Mouse (Mus musculus): ENCODE measurements around the gene Fam178b. TPM values are rescaled to one million over a fixed set of nuclear protein-coding genes. Genes with fewer than 3 reads are reported as not detected.
"Not testable (repeated sequence)": the region's sequence is repeated elsewhere in the genome, so short reads cannot be mapped to it uniquely, and the experiment has no call there.

The Fam178b gene
- polyA plus RNA-seq, 1 experiment, result not detected

- no peak for TF ChIP-seq CTCF (IDR thresholded peaks at IDR 0.05; ENCODE audit: low read depth, low read length)
- TF ChIP-seq POLR2A (IDR thresholded peaks at IDR 0.05; ENCODE audit: borderline replicate concordance, low read depth, low read length), result no peak
- H3K4me1 ChIP-seq (ENCODE audit: control insufficient read depth, insufficient read depth, low read length), result peaks cover 15% of the 10 kb centered on the region
- no peak overlapping the region for H3K4me3 ChIP-seq (ENCODE audit: insufficient read depth, low read length)
- no peak overlapping the region for H3K27ac ChIP-seq (ENCODE audit: insufficient read depth, low read depth, low read length)
Measured at GRCm38 (mm10) chr1:36632846-36633245, 50.1 kb downstream of the Fam178b start.

DNA sequence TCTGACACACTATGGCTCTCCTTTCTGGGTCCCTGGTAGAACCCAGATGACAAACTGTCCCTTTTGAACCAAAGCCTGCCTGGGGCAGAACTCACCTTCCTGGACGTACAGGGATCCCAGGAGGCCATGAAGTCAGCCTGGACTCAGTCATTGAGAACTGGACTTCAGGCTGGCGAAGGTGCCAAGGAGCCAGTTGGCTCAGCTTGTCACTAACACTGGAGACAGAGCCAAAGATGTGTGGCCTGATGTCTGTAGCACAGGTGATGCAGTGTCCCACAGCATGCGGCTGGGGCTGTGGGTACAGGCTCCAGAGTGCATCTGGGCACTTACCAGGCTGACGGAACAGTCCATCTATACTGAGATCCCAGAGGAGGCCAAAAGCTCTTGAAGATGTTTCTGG is 50.9 kb downstream of the Fam178b start:
- TF ChIP-seq CTCF (IDR thresholded peaks at IDR 0.05; ENCODE audit: low read depth, low read length) (no peak), POLR2A (IDR thresholded peaks at IDR 0.05; ENCODE audit: borderline replicate concordance, low read depth, low read length) (no peak)
- no peak overlapping the region for H3K27ac ChIP-seq (ENCODE audit: insufficient read depth, low read depth, low read length)
- H3K4me3 ChIP-seq (ENCODE audit: insufficient read depth, low read length), result no peak overlapping the region
- H3K4me1 ChIP-seq (ENCODE audit: control insufficient read depth, insufficient read depth, low read length), result peaks cover 12% of the 10 kb centered on the region

DNA sequence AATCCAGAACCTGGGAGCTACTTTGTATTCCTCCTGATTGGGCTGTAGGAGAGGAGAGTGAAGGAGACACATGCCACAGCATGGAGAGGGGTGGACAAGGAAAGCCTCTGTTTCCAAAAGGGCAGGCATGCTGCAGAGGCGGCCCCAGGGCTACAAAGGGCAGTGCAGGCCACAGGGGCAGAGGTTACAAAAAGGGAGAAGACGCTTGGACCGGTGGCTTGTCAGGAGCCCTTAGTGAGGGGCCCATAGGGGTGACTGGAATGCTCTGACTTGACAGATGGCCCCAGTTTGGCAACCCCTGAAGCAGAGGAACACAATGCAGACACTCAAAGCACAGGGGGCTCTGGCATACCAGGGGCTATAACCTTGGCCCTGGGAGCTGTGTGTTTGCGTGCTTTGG is 51.6 kb downstream of the Fam178b start:
- Histone ChIP-seq H3K4me1 (ENCODE audit: control insufficient read depth, insufficient read depth, low read length) (peaks cover 5% of the 10 kb centered on the region), H3K27ac (ENCODE audit: insufficient read depth, low read depth, low read length) (no peak overlapping the region), H3K4me3 (ENCODE audit: insufficient read depth, low read length) (no peak overlapping the region)
- TF ChIP-seq POLR2A (IDR thresholded peaks at IDR 0.05; ENCODE audit: borderline replicate concordance, low read depth, low read length) (no peak), CTCF (IDR thresholded peaks at IDR 0.05; ENCODE audit: low read depth, low read length) (no peak)

GRCm38 (mm10) chr1:36630053-36630739 is 52.8 kb downstream of the Fam178b start:
- TF ChIP-seq CTCF (IDR thresholded peaks at IDR 0.05; ENCODE audit: low read depth, low read length), result no peak
- Histone ChIP-seq H3K4me3 (ENCODE audit: insufficient read depth, low read length) (no peak overlapping the region), H3K4me1 (ENCODE audit: control insufficient read depth, insufficient read depth, low read length) (peaks cover 4% of the 10 kb centered on the region; the same call in 1 of the 2 replicates), H3K27ac (ENCODE audit: insufficient read depth, low read depth, low read length) (no peak overlapping the region)

DNA sequence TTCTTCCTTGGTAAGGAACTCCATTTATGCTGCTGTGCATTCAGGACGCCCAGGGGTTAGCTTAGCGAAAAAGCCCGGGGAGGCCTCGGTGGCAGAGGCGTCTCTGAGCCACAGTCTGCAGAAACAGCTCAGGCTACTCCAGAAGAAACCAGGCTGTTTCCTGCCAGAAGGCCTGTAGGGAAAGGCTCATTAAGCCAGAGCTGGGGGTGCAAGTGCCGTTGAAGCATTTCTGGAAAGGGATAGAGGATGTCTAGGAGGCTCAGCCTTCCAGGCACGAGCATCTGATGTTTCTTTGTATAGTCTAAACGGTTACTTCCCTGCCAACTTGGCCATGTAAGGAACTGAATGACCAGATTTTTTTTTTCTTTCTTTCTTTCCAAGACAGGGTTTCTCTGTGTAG is 54.4 kb downstream of the Fam178b start:
- peaks cover 4% of the 10 kb centered on the region; the same call in 1 of the 2 replicates for H3K4me1 ChIP-seq (ENCODE audit: control insufficient read depth, insufficient read depth, low read length)
- no peak overlapping the region for H3K4me3 ChIP-seq (ENCODE audit: insufficient read depth, low read length)
- TF ChIP-seq POLR2A (IDR thresholded peaks at IDR 0.05; ENCODE audit: borderline replicate concordance, low read depth, low read length), result no peak
- no peak for TF ChIP-seq CTCF (IDR thresholded peaks at IDR 0.05; ENCODE audit: low read depth, low read length)
- H3K27ac ChIP-seq (ENCODE audit: insufficient read depth, low read depth, low read length), result no peak overlapping the region

DNA sequence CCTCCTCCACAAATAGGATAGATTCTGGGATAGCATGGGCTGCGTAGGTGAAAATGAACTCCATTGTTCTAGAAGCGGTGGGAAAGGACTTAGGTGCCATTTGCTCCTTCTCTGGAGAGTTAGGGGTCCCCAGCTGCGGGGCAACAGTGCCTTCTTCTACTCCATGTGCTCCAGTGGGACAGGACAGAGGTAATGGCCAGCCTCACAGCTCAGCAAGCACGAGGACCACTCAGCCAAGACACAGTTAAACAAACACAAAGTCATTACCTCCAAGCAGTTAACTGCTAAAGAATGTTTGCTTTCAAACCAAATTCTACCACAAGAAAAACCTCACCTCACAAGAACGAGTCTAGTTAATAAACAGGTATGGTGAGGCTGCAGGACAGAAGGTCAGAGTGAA is 57.5 kb downstream of the Fam178b start:
- no peak overlapping the region for H3K4me3 ChIP-seq (ENCODE audit: insufficient read depth, low read length)
- H3K27ac ChIP-seq (ENCODE audit: insufficient read depth, low read depth, low read length), result no peak overlapping the region
- peaks cover 4% of the 10 kb centered on the region; the same call in 1 of the 2 replicates for H3K4me1 ChIP-seq (ENCODE audit: control insufficient read depth, insufficient read depth, low read length)
- TF ChIP-seq CTCF (IDR thresholded peaks at IDR 0.05; ENCODE audit: low read depth, low read length), result no peak
- TF ChIP-seq POLR2A (IDR thresholded peaks at IDR 0.05; ENCODE audit: borderline replicate concordance, low read depth, low read length), result no peak

DNA sequence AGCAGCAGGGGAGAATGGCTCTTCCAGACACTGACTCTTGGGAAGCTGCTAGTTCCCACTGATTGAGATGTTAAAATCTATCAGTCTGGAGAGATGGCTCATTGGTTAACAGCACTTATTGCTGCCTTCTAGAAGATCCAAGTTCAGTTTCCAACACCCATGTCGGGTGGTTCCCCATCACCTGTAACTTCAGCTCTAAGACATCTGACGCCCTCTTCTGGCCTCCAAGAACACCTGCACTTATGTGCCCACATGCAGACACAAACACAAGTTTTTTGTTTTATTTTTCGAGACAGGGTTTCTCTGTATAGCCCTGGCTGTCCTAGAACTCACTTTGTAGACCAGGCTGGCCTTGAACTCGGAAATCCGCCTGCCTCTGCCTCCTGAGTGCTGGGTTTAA is 67.0 kb downstream of the Fam178b start:
- H3K4me3 ChIP-seq (ENCODE audit: insufficient read depth, low read length); H3K27ac ChIP-seq (ENCODE audit: insufficient read depth, low read depth, low read length): not testable (repeated sequence)
- peaks cover 34% of the 10 kb centered on the region for H3K4me1 ChIP-seq (ENCODE audit: control insufficient read depth, insufficient read depth, low read length)

DNA sequence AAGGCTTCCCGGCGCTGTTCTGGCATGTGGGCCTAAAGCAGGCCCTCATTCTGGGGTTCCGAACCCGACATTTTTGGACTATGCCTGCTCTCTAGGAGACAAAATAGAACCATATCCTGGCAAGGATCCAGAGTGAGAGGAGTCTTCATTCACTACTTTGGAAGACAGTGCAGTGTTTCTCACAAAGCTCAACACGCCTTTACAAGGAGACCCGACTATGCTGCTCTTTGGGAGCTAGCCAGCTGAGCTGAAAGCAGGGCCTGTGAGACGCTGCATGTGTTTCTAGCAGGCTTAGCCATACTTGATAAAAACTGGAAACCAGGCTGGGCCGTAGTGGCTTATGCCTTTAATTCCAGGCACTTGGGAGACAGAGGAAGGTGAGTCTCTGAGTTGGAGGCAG is 67.8 kb downstream of the Fam178b start:
- H3K4me3 ChIP-seq (ENCODE audit: insufficient read depth, low read length), result no peak overlapping the region
- TF ChIP-seq POLR2A (IDR thresholded peaks at IDR 0.05; ENCODE audit: borderline replicate concordance, low read depth, low read length) (no peak), CTCF (IDR thresholded peaks at IDR 0.05; ENCODE audit: low read depth, low read length) (no peak)
- no peak overlapping the region for H3K27ac ChIP-seq (ENCODE audit: insufficient read depth, low read depth, low read length)
- peaks cover 34% of the 10 kb centered on the region for H3K4me1 ChIP-seq (ENCODE audit: control insufficient read depth, insufficient read depth, low read length)

- Histone ChIP-seq H3K27ac (ENCODE audit: insufficient read depth, low read depth, low read length) (peak overlapping the region; percentile 5; the same call in 1 of the 2 replicates), H3K4me1 (ENCODE audit: control insufficient read depth, insufficient read depth, low read length) (peaks cover 34% of the 10 kb centered on the region), H3K4me3 (ENCODE audit: insufficient read depth, low read length) (no peak overlapping the region)
- no peak for TF ChIP-seq CTCF (IDR thresholded peaks at IDR 0.05; ENCODE audit: low read depth, low read length)
Measured at GRCm38 (mm10) chr1:36614584-36614983, 68.4 kb downstream of the Fam178b start.

GRCm38 (mm10) chr1:36613374-36613895 is 69.5 kb downstream of the Fam178b start:
- Histone ChIP-seq H3K27ac (ENCODE audit: insufficient read depth, low read depth, low read length) (no peak overlapping the region), H3K4me1 (ENCODE audit: control insufficient read depth, insufficient read depth, low read length) (peaks cover 34% of the 10 kb centered on the region), H3K4me3 (ENCODE audit: insufficient read depth, low read length) (no peak overlapping the region)
- TF ChIP-seq CTCF (IDR thresholded peaks at IDR 0.05; ENCODE audit: low read depth, low read length) (no peak), POLR2A (IDR thresholded peaks at IDR 0.05; ENCODE audit: borderline replicate concordance, low read depth, low read length) (no peak)

All from bone marrow macrophage, adult 2 months (primary cell).